Comparison of ENCODE assay signal across 8 mouse cellular contexts in genomic region chr2:18799265-18799965, GRCm38 (mm10).
A peak's percentile ranks its signal among the peaks of the same experiment; 100 is the strongest.
DNase-seq lines count a peak whose midpoint lies in the region; ATAC-seq and TF ChIP-seq lines count a peak whose summit lies in the region.

No protein-coding gene starts in this region.

- H3K9ac ChIP-seq in CH12.LX (ENCODE audit: insufficient read depth, low read depth) = no peak overlapping the region
- H3K9ac ChIP-seq in forebrain, embryonic 15.5 days (replicated peaks) = peak overlapping the region; percentile 53
- no peak overlapping the region for H3K9ac ChIP-seq in liver, embryonic 13.5 days

- H3K36me3 ChIP-seq in CH12.LX (replicated peaks in 1 of 2; ENCODE audit: control insufficient read depth in 1 of 2, insufficient read depth in 1 of 2, low read length in 1 of 2) = no peaks in the 10 kb centered on the region
- H3K36me3 ChIP-seq in forebrain, embryonic 15.5 days = no peaks in the 10 kb centered on the region
- H3K36me3 ChIP-seq in liver, embryonic 13.5 days = no peaks in the 10 kb centered on the region

- no peak for TF ChIP-seq RAD21 in CH12.LX (IDR thresholded peaks at IDR 0.05; ENCODE audit: low read depth, low read length)

- WGBS in forebrain, embryonic 15.5 days = 9% methylated on average over 17 of the region's 17 CpGs
- WGBS in liver, embryonic 13.5 days (ENCODE audit: insufficient replicate concordance) = 14% methylated on average over 17 of the region's 17 CpGs

- dilution Hi-C loops in CH12.LX (cut with MboI; ENCODE audit: extremely low pct_ligation_motif_present, extremely low pct_unique_long_range_greater_than_20kb, low sequenced_read_pairs) = no loop called here

- H3K4me2 ChIP-seq in CH12.LX (ENCODE audit: insufficient read depth, low read depth, poor library complexity, severe bottlenecking) = no peak overlapping the region
- peak overlapping the region; percentile 73 for H3K4me2 ChIP-seq in forebrain, embryonic 15.5 days (replicated peaks)
- H3K4me2 ChIP-seq in liver, embryonic 13.5 days = peak overlapping the region; percentile 49

- ATAC-seq in forebrain, embryonic 15.5 days (replicated peaks) = peak; percentile 45
- no peak for ATAC-seq in liver, embryonic 13.5 days (ENCODE audit: low read depth)
- no peak for ATAC-seq in megakaryocyte progenitor cell, adult 5-6 weeks (replicated peaks; ENCODE audit: poor library complexity)

- no peak overlapping the region for H3K27ac ChIP-seq in gastrocnemius, adult 2 months
- no peak overlapping the region for H3K27ac ChIP-seq in CH12.LX (ENCODE audit: insufficient read depth, low read depth)
- peak overlapping the region; percentile 63 for H3K27ac ChIP-seq in forebrain, embryonic 15.5 days (replicated peaks)
- H3K27ac ChIP-seq in liver, embryonic 13.5 days = no peak overlapping the region

- intact Hi-C loops in gastrocnemius, adult 2 months (cut with DNase I) = no loop called here

- H3K27me3 ChIP-seq in CH12.LX (replicated peaks) = no peaks in the 10 kb centered on the region
- H3K27me3 ChIP-seq in forebrain, embryonic 15.5 days = peaks cover 28% of the 10 kb centered on the region
- peaks cover 75% of the 10 kb centered on the region for H3K27me3 ChIP-seq in liver, embryonic 13.5 days

- no peak for DNase-seq in gastrocnemius, adult 2 months
- no peak for DNase-seq in gastrocnemius, postnatal 4 days (ENCODE audit: low spot score in 2 of 2)
- DNase-seq in CH12.LX (ENCODE audit: extremely low read depth) = no peak
- DNase-seq in liver, embryonic 13.5 days = no peak
- no peak for DNase-seq in adipocyte (ENCODE audit: low spot score)
- DNase-seq in adrenal gland, postnatal 25 days = no peak

- no peak for TF ChIP-seq CTCF in gastrocnemius, adult 2 months (IDR thresholded peaks at IDR 0.05)
- TF ChIP-seq CTCF in CH12.LX (conservative IDR thresholded peaks at IDR 0.05 in 1 of 2, IDR thresholded peaks at IDR 0.05 in 1 of 2; ENCODE audit: low read depth in 2 of 2, low read length in 2 of 2) = no peak

- no peaks in the 10 kb centered on the region for H3K9me3 ChIP-seq in CH12.LX (replicated peaks; ENCODE audit: low read length)
- no peaks in the 10 kb centered on the region for H3K9me3 ChIP-seq in forebrain, embryonic 15.5 days
- no peaks in the 10 kb centered on the region for H3K9me3 ChIP-seq in liver, embryonic 13.5 days (replicated peaks)

- in situ Hi-C loops in CH12.LX (cut with MboI; ENCODE audit: low pct_ligation_motif_present, low pct_unique_long_range_greater_than_20kb, low sequenced_read_pairs) = no loop called here

- H3K4me1 ChIP-seq in CH12.LX (ENCODE audit: control insufficient read depth in 1 of 2, insufficient read depth in 2 of 2) = 0 out of 4 replicates have a peak, but pooled peaks cover 0 to 4% of the 10 kb centered on the region in 2 experiments
- peaks cover 29% of the 10 kb centered on the region for H3K4me1 ChIP-seq in forebrain, embryonic 15.5 days
- peaks cover 8% of the 10 kb centered on the region; the same call in 1 of the 2 replicates for H3K4me1 ChIP-seq in liver, embryonic 13.5 days (replicated peaks)

- TF ChIP-seq POLR2A in CH12.LX (IDR thresholded peaks at IDR 0.05; ENCODE audit: low read depth, low read length) = no peak

- peak overlapping the region; percentile 69 for H3K4me3 ChIP-seq in gastrocnemius, adult 2 months
- H3K4me3 ChIP-seq in CH12.LX (replicated peaks in 1 of 3; ENCODE audit: low read depth in 2 of 3, low read length in 2 of 3, poor library complexity in 1 of 3) = no peak overlapping the region
- peak overlapping the region; percentile 49 for H3K4me3 ChIP-seq in forebrain, embryonic 15.5 days
- H3K4me3 ChIP-seq in liver, embryonic 13.5 days (replicated peaks) = peak overlapping the region; percentile 38

- TF ChIP-seq EP300 in CH12.LX (IDR thresholded peaks at IDR 0.05; ENCODE audit: low read length) = no peak

- no peaks in the 10 kb centered on the region for H3K79me2 ChIP-seq in CH12.LX (replicated peaks; ENCODE audit: control insufficient read depth, extremely low read depth, insufficient read depth, poor library complexity, severe bottlenecking)

TF ChIP-seq in CH12.LX, 34 proteins besides CTCF, POLR2A, EP300 and RAD21:
- TF ChIP-seq E2F4 (IDR thresholded peaks at IDR 0.05; ENCODE audit: insufficient replicate concordance, low read depth, low read length) (no peak), BHLHE40 (IDR thresholded peaks at IDR 0.05; ENCODE audit: low read depth, low read length) (peak; percentile 59)

Comparison
In these comparisons a context has a peak if more than half of its experiments do, and no peak if none do; other contexts are left out.
1. H3K4me3 ChIP-seq: peak in gastrocnemius, adult 2 months (single experiment), forebrain, embryonic 15.5 days (single experiment) and liver, embryonic 13.5 days (single experiment); none in CH12.LX (0 of 3).